Mouse (Mus musculus) urinary bladder, postnatal 25 days (tissue): Measurements from ENCODE around the gene Psmd13.
"Not testable (repeated sequence)": the region's sequence is repeated elsewhere in the genome, so short reads cannot be mapped to it uniquely, and the experiment has no call there.

Experiments used
- DNase-seq: peaks from one replicate; pipeline ENCODE4 v3.0.0; 2022; ENCODE audit warnings: low spot score

Psmd13 gene

GRCm38 (mm10) chr7:140856785-140857549, 24.8 kb upstream of the Psmd13 start, which contains the start of gene Ric8a:
TSS of gene Ric8a (plus strand) at chr7:140856957.
- peak; percentile 87 for DNase-seq

- DNase-seq, result no peak
These were observed 23.9 kb upstream of the Psmd13 start, which contains the start of gene Bet1l for GRCm38 (mm10) chr7:140857550-140858505. TSS of gene Bet1l (minus strand) at chr7:140857577.

GRCm38 (mm10) chr7:140858746-140859145, 23.0 kb upstream of the Psmd13 start:
- no peak for DNase-seq

GRCm38 (mm10) chr7:140859997-140860396, 21.8 kb upstream of the Psmd13 start:
- no peak for DNase-seq

- no peak for DNase-seq
These were observed 21.0 kb upstream of the Psmd13 start for GRCm38 (mm10) chr7:140860728-140861127.

GRCm38 (mm10) chr7:140864761-140865160, 17.0 kb upstream of the Psmd13 start:
- DNase-seq, result no peak

GRCm38 (mm10) chr7:140874224-140874623, 7.5 kb upstream of the Psmd13 start:
- DNase-seq, result no peak

- no peak for DNase-seq
These were observed 4.4 kb upstream of the Psmd13 start for GRCm38 (mm10) chr7:140877364-140877763.

- DNase-seq, result no peak
These were observed 2.4 kb upstream of the Psmd13 start for GRCm38 (mm10) chr7:140879355-140879754.

GRCm38 (mm10) chr7:140880419-140880818, 1.3 kb upstream of the Psmd13 start:
- DNase-seq, result no peak

- DNase-seq, result no peak
These were observed 778 bp upstream of the Psmd13 start for GRCm38 (mm10) chr7:140880865-140881515.

- no peak for DNase-seq
These were observed 668 bp downstream of the Psmd13 start for GRCm38 (mm10) chr7:140882469-140882803.

- DNase-seq, result not testable (repeated sequence)
These were observed 8.9 kb downstream of the Psmd13 start for GRCm38 (mm10) chr7:140890636-140891035.

- no peak for DNase-seq
These were observed 12.3 kb downstream of the Psmd13 start for GRCm38 (mm10) chr7:140894031-140894430.

GRCm38 (mm10) chr7:140894611-140895010, 12.8 kb downstream of the Psmd13 start:
- no peak for DNase-seq

GRCm38 (mm10) chr7:140897863-140898262, 16.1 kb downstream of the Psmd13 start:
- DNase-seq, result no peak

- no peak for DNase-seq
These were observed 17.4 kb downstream of the Psmd13 start for GRCm38 (mm10) chr7:140899121-140899520.

GRCm38 (mm10) chr7:140900220-140900619, 18.5 kb downstream of the Psmd13 start, which contains the start of gene Cox8b:
TSS of gene Cox8b (minus strand) at chr7:140900446.
- DNase-seq, result no peak

- no peak for DNase-seq
These were observed 20.5 kb downstream of the Psmd13 start for GRCm38 (mm10) chr7:140902036-140902875.

GRCm38 (mm10) chr7:140903212-140903611, 21.4 kb downstream of the Psmd13 start:
- DNase-seq, result peak; percentile 81

- DNase-seq, result no peak
These were observed 23.9 kb downstream of the Psmd13 start for GRCm38 (mm10) chr7:140905642-140906081.
